Mouse (Mus musculus): ENCODE measurements around the gene Calhm1. TPM values are rescaled to one million over a fixed set of nuclear protein-coding genes. Genes with fewer than 3 reads are reported as not detected.

Gene Calhm1
- not detected in 2 replicates for polyA plus RNA-seq (2012; rRNA removed)

DNA sequence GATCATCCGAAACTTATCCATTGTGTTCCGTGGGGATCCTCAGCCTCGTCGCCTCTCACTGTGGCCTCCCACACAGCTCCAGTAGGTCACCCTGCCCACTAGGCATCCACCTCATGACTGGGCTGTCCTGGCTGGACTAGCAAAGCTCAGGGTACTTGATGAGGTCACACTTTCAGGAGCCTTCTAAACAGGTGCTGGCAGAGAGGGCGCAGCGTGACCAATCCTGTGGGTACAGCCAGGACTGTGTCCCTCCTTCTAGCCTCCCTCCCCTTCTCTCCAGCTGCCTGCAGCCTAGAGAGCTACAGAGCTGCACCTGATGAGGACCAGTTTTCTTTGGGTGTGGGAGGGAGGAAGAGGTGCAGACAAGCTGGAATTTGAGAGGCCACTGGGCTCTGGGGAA lies at the start of gene Calhm1:
Gene Calhm1 (minus strand): TSS at position 101 of the 400 bp plus-strand sequence.
- Histone ChIP-seq H3K4me3 (replicated peaks; ENCODE audit: insufficient read depth, low read depth, low read length) (no peak within 1 kb of the TSS), H3K4me1 (ENCODE audit: control insufficient read depth, insufficient read depth, low read length) (no peaks in the 10 kb centered on the region), H3K27me3 (ENCODE audit: control insufficient read depth, insufficient read depth, low read length) (no peaks in the 10 kb centered on the region), H3K27ac (ENCODE audit: insufficient read depth, low read length) (no peak within 1 kb of the TSS)
- 97% methylated on average over 6 of the region's 6 CpGs for WGBS
- DNase-seq: no peak
- no peak for TF ChIP-seq CTCF (IDR thresholded peaks at IDR 0.05; ENCODE audit: borderline replicate concordance, insufficient read depth, low read depth, low read length)
- TF ChIP-seq POLR2A (IDR thresholded peaks at IDR 0.05; ENCODE audit: borderline replicate concordance, insufficient read depth, low read length): no peak

DNA sequence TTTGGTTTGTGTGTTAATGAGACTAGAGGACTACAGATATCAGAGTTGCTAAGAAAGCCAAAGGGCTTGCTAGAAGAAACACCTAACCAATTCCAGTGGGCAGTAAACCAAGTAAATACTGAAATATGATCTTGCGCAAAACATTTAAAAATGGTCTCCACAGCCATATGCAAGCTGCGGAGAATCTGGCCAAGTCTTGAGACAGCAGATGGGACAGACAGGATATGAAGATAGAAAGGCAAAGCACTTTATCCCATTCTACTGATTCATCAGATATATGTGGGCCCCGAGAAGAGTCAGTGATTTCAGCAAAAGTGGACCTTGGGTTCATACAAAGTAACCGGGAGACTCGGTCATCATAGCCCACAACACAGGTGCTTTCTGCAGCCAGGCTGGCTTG lies 48.1 kb upstream of the Calhm1 start:
- no peaks in the 10 kb centered on the region for H3K27me3 ChIP-seq (ENCODE audit: control insufficient read depth, insufficient read depth, low read length)
- DNase-seq: peak in 1 of 2 experiments; percentile 72
- 24% methylated on average over 5 of the region's 5 CpGs for WGBS
- H3K4me3 ChIP-seq (replicated peaks; ENCODE audit: insufficient read depth, low read depth, low read length): no peak overlapping the region
- H3K27ac ChIP-seq (ENCODE audit: insufficient read depth, low read length): peak overlapping the region; percentile 92; the same call in 1 of the 2 replicates
- H3K4me1 ChIP-seq (ENCODE audit: control insufficient read depth, insufficient read depth, low read length): peaks cover 46% of the 10 kb centered on the region
- TF ChIP-seq CTCF (IDR thresholded peaks at IDR 0.05; ENCODE audit: borderline replicate concordance, insufficient read depth, low read depth, low read length) (no peak), POLR2A (IDR thresholded peaks at IDR 0.05; ENCODE audit: borderline replicate concordance, insufficient read depth, low read length) (no peak)

DNA sequence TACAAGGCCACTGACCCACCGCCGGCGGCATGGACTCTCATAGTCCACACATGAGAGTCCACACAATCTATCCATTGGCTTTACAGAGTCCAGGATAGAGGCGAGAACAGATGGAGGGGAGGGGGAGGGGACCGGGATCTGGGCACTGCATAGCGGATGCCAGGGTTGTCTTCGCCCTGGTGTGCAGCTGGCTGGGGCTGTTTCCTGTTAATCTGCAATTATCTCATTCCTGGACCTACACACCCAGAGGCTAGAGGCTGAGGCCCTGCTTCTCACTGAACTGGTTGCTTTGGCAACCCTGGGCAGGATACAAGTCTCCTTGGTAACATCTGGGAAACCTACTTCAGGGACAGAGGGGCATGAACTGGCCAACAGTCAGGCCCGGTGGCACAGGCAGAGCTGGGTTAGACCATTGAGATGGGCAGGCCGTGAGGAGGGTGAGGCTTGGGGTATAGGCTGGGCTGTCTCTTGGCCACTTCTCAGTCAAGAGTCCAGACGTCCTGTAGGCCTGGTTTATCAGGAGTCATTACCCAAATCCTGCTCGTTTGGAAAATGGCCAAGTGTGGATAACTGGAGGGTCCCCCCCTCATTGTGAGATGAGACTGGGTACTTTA lies 44.6 kb upstream of the Calhm1 start:
- TF ChIP-seq POLR2A (IDR thresholded peaks at IDR 0.05; ENCODE audit: borderline replicate concordance, insufficient read depth, low read length) (no peak), CTCF (IDR thresholded peaks at IDR 0.05; ENCODE audit: borderline replicate concordance, insufficient read depth, low read depth, low read length) (no peak)
- WGBS: 11% methylated on average over 11 of the region's 11 CpGs
- peak; percentile 63 to 81 for DNase-seq
- Histone ChIP-seq H3K27ac (ENCODE audit: insufficient read depth, low read length) (peak overlapping the region; percentile 91), H3K4me3 (replicated peaks; ENCODE audit: insufficient read depth, low read depth, low read length) (no peak overlapping the region), H3K4me1 (ENCODE audit: control insufficient read depth, insufficient read depth, low read length) (peaks cover 52% of the 10 kb centered on the region), H3K27me3 (ENCODE audit: control insufficient read depth, insufficient read depth, low read length) (no peaks in the 10 kb centered on the region)

DNA sequence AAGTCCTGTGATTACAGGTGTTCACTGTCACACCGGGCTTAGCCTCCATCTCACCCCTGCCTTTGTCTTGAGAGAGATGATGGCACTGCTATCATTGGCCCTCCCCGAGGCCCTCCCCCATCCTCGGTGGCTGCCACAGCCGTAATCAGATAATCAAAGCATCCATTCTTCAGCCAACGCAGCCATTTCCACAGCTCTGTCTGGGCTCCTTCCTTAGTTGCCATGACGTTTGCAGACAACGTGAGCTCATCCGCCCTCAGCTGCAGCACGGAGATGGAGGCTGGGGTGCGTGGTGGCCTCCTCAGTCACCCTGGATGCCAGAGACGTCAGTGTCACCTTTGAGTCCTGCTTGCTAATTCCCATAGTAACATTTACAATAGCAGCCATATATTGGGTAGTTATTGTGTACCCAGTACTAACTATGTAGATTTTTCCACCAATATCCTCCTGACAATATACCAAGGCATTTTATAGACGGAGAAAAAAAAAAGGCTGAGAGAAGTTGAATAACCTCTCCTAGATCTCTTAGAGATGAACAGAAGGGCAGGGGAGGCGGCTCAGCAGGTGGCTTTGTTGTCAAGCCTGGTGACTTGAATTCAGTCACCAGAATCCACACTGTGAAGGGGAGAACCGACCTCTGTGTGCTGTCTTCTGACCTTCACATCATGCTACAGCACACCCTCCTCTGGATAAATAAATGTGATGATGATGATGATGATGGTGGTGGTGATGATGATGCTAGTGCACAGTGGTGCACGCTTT lies 42.6 kb upstream of the Calhm1 start:
- 27% methylated on average over 15 of the region's 15 CpGs for WGBS

DNA sequence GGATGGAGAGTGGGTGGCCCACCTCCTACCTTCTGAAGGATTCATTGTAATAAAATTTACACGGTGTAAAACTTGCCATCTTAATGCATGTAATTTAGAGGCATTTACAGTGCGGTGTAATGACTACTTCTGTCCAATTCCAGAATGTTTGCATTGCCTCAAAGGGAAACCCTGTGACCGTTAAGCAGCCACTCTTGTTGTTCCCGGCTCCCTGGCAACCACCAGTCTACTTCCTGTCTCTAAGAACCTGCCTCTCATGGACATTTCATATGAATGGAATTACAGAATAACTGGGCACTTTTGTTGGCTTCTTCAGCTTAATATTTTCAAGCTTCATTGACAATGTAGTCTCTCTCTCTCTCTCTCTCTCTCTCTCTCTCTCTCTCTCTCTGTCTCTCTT lies 40.7 kb upstream of the Calhm1 start:
- Histone ChIP-seq H3K27ac (ENCODE audit: insufficient read depth, low read length) (no peak overlapping the region), H3K4me1 (ENCODE audit: control insufficient read depth, insufficient read depth, low read length) (peaks cover 38% of the 10 kb centered on the region), H3K27me3 (ENCODE audit: control insufficient read depth, insufficient read depth, low read length) (no peaks in the 10 kb centered on the region), H3K4me3 (replicated peaks; ENCODE audit: insufficient read depth, low read depth, low read length) (no peak overlapping the region)
- TF ChIP-seq CTCF (IDR thresholded peaks at IDR 0.05; ENCODE audit: borderline replicate concordance, insufficient read depth, low read depth, low read length): no peak
- no peak for TF ChIP-seq POLR2A (IDR thresholded peaks at IDR 0.05; ENCODE audit: borderline replicate concordance, insufficient read depth, low read length)
- DNase-seq: peak in 1 of 2 experiments; percentile 3
- WGBS: 64% methylated on average over 4 of the region's 4 CpGs

More for the DNA sequence above, 42.6 kb upstream of the Calhm1 start:
- DNase-seq: peak in 1 of 2 experiments; percentile 63
- TF ChIP-seq POLR2A (IDR thresholded peaks at IDR 0.05; ENCODE audit: borderline replicate concordance, insufficient read depth, low read length) (no peak), CTCF (IDR thresholded peaks at IDR 0.05; ENCODE audit: borderline replicate concordance, insufficient read depth, low read depth, low read length) (no peak)
- Histone ChIP-seq H3K27ac (ENCODE audit: insufficient read depth, low read length) (peak overlapping the region; percentile 30), H3K27me3 (ENCODE audit: control insufficient read depth, insufficient read depth, low read length) (no peaks in the 10 kb centered on the region), H3K4me3 (replicated peaks; ENCODE audit: insufficient read depth, low read depth, low read length) (no peak overlapping the region), H3K4me1 (ENCODE audit: control insufficient read depth, insufficient read depth, low read length) (peaks cover 45% of the 10 kb centered on the region)

DNA sequence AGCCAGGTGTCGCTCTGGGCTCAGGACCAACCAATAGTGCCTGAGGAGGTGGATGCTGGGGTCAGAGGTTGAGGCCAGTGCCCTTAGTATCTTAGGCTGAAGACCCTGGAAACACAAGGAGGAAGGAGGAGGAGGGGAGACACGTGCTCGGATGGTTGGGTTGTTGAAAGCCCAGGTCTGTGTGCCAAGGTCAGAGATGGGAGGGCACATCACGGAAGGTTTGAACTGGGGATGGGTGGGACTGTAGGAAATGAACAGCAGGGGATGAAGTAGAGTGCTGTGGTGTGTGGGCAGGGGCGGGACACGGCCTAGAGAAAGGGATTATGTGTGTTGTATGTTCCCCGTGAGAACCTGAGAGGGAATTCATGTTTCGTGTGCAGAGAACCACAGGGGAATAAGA lies 40.2 kb upstream of the Calhm1 start:
- Histone ChIP-seq H3K27me3 (ENCODE audit: control insufficient read depth, insufficient read depth, low read length) (no peaks in the 10 kb centered on the region), H3K4me3 (replicated peaks; ENCODE audit: insufficient read depth, low read depth, low read length) (no peak overlapping the region), H3K4me1 (ENCODE audit: control insufficient read depth, insufficient read depth, low read length) (peaks cover 33% of the 10 kb centered on the region), H3K27ac (ENCODE audit: insufficient read depth, low read length) (0 out of 2 replicates have a peak overlapping the region, but pooled peaks have one; percentile 19)
- 58% methylated on average over 8 of the region's 8 CpGs for WGBS
- no peak for TF ChIP-seq POLR2A (IDR thresholded peaks at IDR 0.05; ENCODE audit: borderline replicate concordance, insufficient read depth, low read length)
- no peak for TF ChIP-seq CTCF (IDR thresholded peaks at IDR 0.05; ENCODE audit: borderline replicate concordance, insufficient read depth, low read depth, low read length)
- peak; percentile 16 to 20 for DNase-seq

DNA sequence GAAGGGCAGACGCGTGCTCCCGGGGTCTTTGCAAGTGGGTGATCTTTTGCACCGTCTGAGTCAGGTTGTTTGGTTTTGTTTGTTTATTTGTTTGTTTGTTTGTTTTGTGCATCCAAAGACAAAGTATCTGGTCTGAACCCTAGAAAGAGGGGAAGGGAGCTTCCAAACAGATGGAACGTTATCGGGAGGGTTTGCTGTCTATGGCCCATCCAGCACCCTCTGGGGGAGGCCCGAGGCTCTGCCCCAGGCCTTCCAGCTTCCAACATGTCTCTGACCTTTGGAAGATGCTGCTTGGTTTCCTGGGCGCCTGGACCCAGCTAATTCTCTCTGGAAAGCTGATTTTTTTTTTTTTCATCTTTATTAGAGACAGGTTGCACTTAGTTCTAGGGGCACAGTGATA lies 36.0 kb upstream of the Calhm1 start:
- DNase-seq: peak in 1 of 2 experiments; percentile 55
- WGBS: 11% methylated on average over 8 of the region's 8 CpGs
- H3K27ac ChIP-seq (ENCODE audit: insufficient read depth, low read length): peak overlapping the region; percentile 30

More for the DNA sequence above, 36.0 kb upstream of the Calhm1 start:
- no peak for TF ChIP-seq POLR2A (IDR thresholded peaks at IDR 0.05; ENCODE audit: borderline replicate concordance, insufficient read depth, low read length)
- no peak for TF ChIP-seq CTCF (IDR thresholded peaks at IDR 0.05; ENCODE audit: borderline replicate concordance, insufficient read depth, low read depth, low read length)
- peak overlapping the region; percentile 92 for H3K4me3 ChIP-seq (replicated peaks; ENCODE audit: insufficient read depth, low read depth, low read length)
- peaks cover 7% of the 10 kb centered on the region for H3K4me1 ChIP-seq (ENCODE audit: control insufficient read depth, insufficient read depth, low read length)
- H3K27me3 ChIP-seq (ENCODE audit: control insufficient read depth, insufficient read depth, low read length): no peaks in the 10 kb centered on the region

All from cerebellum, adult 2 months (tissue).